Comparison of ENCODE assay signal across 8 mouse cellular contexts in the genomic region with DNA sequence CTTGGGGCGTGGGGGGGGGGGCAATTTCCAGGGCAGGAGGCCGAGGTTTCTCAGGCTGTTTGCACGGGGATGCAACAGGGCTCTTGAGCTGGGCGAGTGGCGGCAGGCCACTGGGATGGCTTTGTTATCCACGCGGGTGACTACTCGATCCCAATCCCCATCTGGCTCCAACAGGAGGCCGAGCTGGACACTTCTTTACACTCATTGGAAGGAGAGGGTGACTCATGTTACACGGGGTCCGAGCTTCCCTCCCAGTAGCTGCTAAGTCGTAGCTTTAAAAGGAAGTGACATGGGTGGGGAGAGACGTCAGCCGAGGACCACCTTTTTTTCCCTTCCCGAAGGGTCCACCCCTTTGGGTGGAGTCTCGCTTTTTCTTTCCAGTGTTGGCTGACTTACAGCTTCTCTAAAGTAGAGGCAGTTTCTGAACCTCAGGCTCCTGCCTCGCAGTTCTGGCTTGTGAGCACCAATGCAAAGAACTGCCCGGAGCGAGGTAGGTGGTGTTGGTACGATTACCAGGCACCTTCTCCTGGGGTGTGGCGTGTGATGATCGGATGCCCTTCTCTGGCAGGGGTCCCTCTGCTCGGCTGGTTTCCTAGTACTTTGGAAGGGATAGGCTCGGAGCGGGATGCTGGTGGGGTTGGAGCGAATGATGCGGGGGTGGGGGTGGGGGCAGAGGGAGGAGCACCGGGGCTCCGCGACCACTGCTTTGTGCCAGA. TPM values are rescaled to one million over a fixed set of nuclear protein-coding genes. Genes with fewer than 3 reads are reported as not detected.
A peak's percentile ranks its signal among the peaks of the same experiment; 100 is the strongest.
DNase-seq lines count a peak whose midpoint lies in the region; ATAC-seq and TF ChIP-seq lines count a peak whose summit lies in the region.

No protein-coding gene starts in this region.

- peak overlapping the region; percentile 95 for H3K4me2 ChIP-seq in embryonic facial prominence, embryonic 15.5 days (replicated peaks)
- peak overlapping the region; percentile 86 for H3K4me2 ChIP-seq in limb, embryonic 14.5 days (replicated peaks; ENCODE audit: low read depth, low read length, severe bottlenecking)
- H3K4me2 ChIP-seq in midbrain, embryonic 16.5 days (ENCODE audit: low read length) = peak overlapping the region; percentile 92

- 0 out of 2 replicates have a peak, but pooled peaks cover 4% of the 10 kb centered on the region for H3K36me3 ChIP-seq in embryonic facial prominence, embryonic 15.5 days
- 0 out of 2 replicates have a peak, but pooled peaks cover 5% of the 10 kb centered on the region for H3K36me3 ChIP-seq in limb, embryonic 14.5 days (ENCODE audit: control insufficient read depth, insufficient read depth, low read length)
- no peaks in the 10 kb centered on the region for H3K36me3 ChIP-seq in midbrain, embryonic 16.5 days (ENCODE audit: control insufficient read depth, insufficient read depth, low read length)

- peak overlapping the region; percentile 49 for H3K9ac ChIP-seq in embryonic facial prominence, embryonic 15.5 days
- peak overlapping the region; percentile 79 for H3K9ac ChIP-seq in limb, embryonic 14.5 days (ENCODE audit: low read depth, low read length, severe bottlenecking)
- peak overlapping the region; percentile 78 for H3K9ac ChIP-seq in midbrain, embryonic 16.5 days (ENCODE audit: low read depth, low read length)

- peak overlapping the region; percentile 71 for H3K4me3 ChIP-seq in bone marrow macrophage, adult 2 months (ENCODE audit: insufficient read depth, low read length)
- H3K4me3 ChIP-seq in embryonic facial prominence, embryonic 15.5 days (replicated peaks) = peak overlapping the region; percentile 66
- H3K4me3 ChIP-seq in limb, embryonic 14.5 days (replicated peaks; ENCODE audit: low read length) = peak overlapping the region; percentile 62
- peak overlapping the region; percentile 70 for H3K4me3 ChIP-seq in midbrain, embryonic 16.5 days (ENCODE audit: low read depth, low read length)

- peak; percentile 85 to 89 for DNase-seq in B cell, adult 2 months
- peak; percentile 91 to 93 for DNase-seq in heart, adult 9 months (ENCODE audit: low spot score in 2 of 2)
- peak; percentile 76 for DNase-seq in kidney, adult 9 months
- peak; percentile 95 for DNase-seq in limb, embryonic 14.5 days (ENCODE audit: low spot score)
- peak; percentile 77 to 81 for DNase-seq in spleen, postnatal 10 days (ENCODE audit: low spot score in 2 of 2)

- no peaks in the 10 kb centered on the region for H3K9me3 ChIP-seq in embryonic facial prominence, embryonic 15.5 days (replicated peaks)
- no peaks in the 10 kb centered on the region for H3K9me3 ChIP-seq in limb, embryonic 14.5 days (ENCODE audit: control insufficient read depth, low read length)
- no peaks in the 10 kb centered on the region for H3K9me3 ChIP-seq in midbrain, embryonic 16.5 days (replicated peaks; ENCODE audit: control insufficient read depth, low read length, poor library complexity, severe bottlenecking)

- no peak for TF ChIP-seq POLR2A in bone marrow macrophage, adult 2 months (IDR thresholded peaks at IDR 0.05; ENCODE audit: borderline replicate concordance, low read depth, low read length)
- TF ChIP-seq POLR2A in limb, embryonic 14.5 days (IDR thresholded peaks at IDR 0.05; ENCODE audit: borderline replicate concordance, extremely low read depth, insufficient read depth, insufficient read length) = peak; percentile 57; the same call in 1 of the 2 replicates

- peaks cover 10% of the 10 kb centered on the region for H3K4me1 ChIP-seq in bone marrow macrophage, adult 2 months (ENCODE audit: control insufficient read depth, insufficient read depth, low read length)
- H3K4me1 ChIP-seq in embryonic facial prominence, embryonic 15.5 days = peaks cover 19% of the 10 kb centered on the region
- H3K4me1 ChIP-seq in limb, embryonic 14.5 days (ENCODE audit: control insufficient read depth, insufficient read depth, low read length) = peaks cover 12% of the 10 kb centered on the region
- peaks cover 24% of the 10 kb centered on the region for H3K4me1 ChIP-seq in midbrain, embryonic 16.5 days (ENCODE audit: control insufficient read depth, insufficient read depth, low read length)

- H3K27me3 ChIP-seq in embryonic facial prominence, embryonic 15.5 days = no peaks in the 10 kb centered on the region
- no peaks in the 10 kb centered on the region for H3K27me3 ChIP-seq in limb, embryonic 14.5 days (ENCODE audit: control insufficient read depth, insufficient read depth, low read length)
- H3K27me3 ChIP-seq in midbrain, embryonic 16.5 days (ENCODE audit: control insufficient read depth, insufficient read depth, low read depth, low read length) = no peaks in the 10 kb centered on the region

- ATAC-seq in embryonic facial prominence, embryonic 15.5 days (ENCODE audit: insufficient number of reproducible peaks, low FRiP score, low TSS enrichment, low read depth) = peak; percentile 95
- ATAC-seq in limb, embryonic 14.5 days (ENCODE audit: low FRiP score, low read depth) = peak; percentile 96
- ATAC-seq in midbrain, embryonic 16.5 days = peak; percentile 95

- WGBS in embryonic facial prominence, embryonic 15.5 days = under 1% methylated on average over 30 of the region's 30 CpGs
- 0% methylated on average over 29 of the region's 30 CpGs for WGBS in limb, embryonic 14.5 days
- whole genome bisulfite sequencing in midbrain, embryonic 16.5 days = 0% methylated on average over 29 of the region's 30 CpGs

- TF ChIP-seq CTCF in bone marrow macrophage, adult 2 months (IDR thresholded peaks at IDR 0.05; ENCODE audit: low read depth, low read length) = no peak

- peak overlapping the region; percentile 31 for H3K27ac ChIP-seq in bone marrow macrophage, adult 2 months (ENCODE audit: insufficient read depth, low read depth, low read length)
- H3K27ac ChIP-seq in embryonic facial prominence, embryonic 15.5 days (replicated peaks) = peak overlapping the region; percentile 94
- peak overlapping the region; percentile 95 for H3K27ac ChIP-seq in limb, embryonic 14.5 days (replicated peaks; ENCODE audit: low read depth, low read length)
- H3K27ac ChIP-seq in midbrain, embryonic 16.5 days (ENCODE audit: low read length) = peak overlapping the region; percentile 94

RNA-seq across cellular contexts. Expression of a gene that starts 0.6 kb away (rescaled TPM):
- polyA plus RNA-seq in bone marrow macrophage, adult 2 months (2012; ENCODE audit: insufficient read depth, insufficient read length, missing spikeins) = 13.9 and 18.8 TPM in 2 replicates
- polyA plus RNA-seq in embryonic facial prominence, embryonic 15.5 days (2015; fragmentation: Nextera tagmentation; extraction: Ambion mirVana) = 50.8 and 51.3 TPM in 2 replicates
- 23.7 and 26.7 TPM in 2 replicates for polyA plus RNA-seq in limb, embryonic 14.5 days (2012; rRNA removed)
- polyA plus RNA-seq in limb, embryonic 14.5 days (2014; fragmentation: Nextera tagmentation; extraction: Ambion mirVana) = 22.1 and 24.7 TPM in 2 replicates
- 67.2 and 68.3 TPM in 2 replicates for polyA plus RNA-seq in midbrain, embryonic 16.5 days (2015; fragmentation: Nextera tagmentation; extraction: Ambion mirVana)

Comparison
In these comparisons a context has a peak if more than half of its experiments do, and no peak if none do; other contexts are left out.
1. Peak in every context shown above with its lines: DNase-seq, ATAC-seq, H3K4me3 ChIP-seq and H3K27ac ChIP-seq.
2. H3K27ac ChIP-seq: peak in every context shown above with its lines; median percentile 95 in limb, embryonic 14.5 days; 94 in embryonic facial prominence, embryonic 15.5 days; 94 in midbrain, embryonic 16.5 days; 31 in bone marrow macrophage, adult 2 months.